Mouse (Mus musculus) spleen, embryonic (tissue): Measurements from ENCODE around the gene Prok1.

Experiments
- CTCF ChIA-PET: fragments of 350-600 bp; sonication (Branson Sonifier 250); formaldehyde crosslinking; loops from one replicate; lab custom pipeline; 2022; lab: Charles Lee

The Prok1 gene

GRCm38 (mm10) chr3:107188226-107188899 is 51.1 kb downstream of the Prok1 start:
- CTCF ChIA-PET, result no interaction called here

GRCm38 (mm10) chr3:107187022-107187421 is 52.5 kb downstream of the Prok1 start:
- CTCF ChIA-PET, result interaction anchor here (0.7 kb wide), 1 partner anchor 19 kb away, joined by 3 read pairs; no protein-coding TSS in a partner anchor

DNA sequence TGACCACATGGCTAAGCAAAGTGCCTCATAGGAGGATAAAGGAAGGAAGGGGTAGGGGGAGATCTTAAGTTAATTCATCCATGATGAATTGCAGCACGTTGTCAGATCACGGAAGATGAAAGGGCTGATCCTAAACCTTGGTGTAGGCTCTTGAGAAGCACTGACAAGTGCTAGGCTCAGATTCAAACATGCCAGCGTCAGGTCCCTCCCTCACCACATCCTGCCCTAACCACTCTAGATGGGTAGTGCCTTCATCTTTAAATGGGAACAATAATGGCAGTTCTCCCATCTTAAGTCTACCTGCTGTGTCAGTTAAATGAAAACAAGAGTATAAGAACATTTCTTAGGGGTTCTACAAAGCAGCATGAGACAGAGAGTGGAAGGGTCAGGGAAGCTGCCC is 53.9 kb downstream of the Prok1 start:
- CTCF ChIA-PET, result no interaction called here

DNA sequence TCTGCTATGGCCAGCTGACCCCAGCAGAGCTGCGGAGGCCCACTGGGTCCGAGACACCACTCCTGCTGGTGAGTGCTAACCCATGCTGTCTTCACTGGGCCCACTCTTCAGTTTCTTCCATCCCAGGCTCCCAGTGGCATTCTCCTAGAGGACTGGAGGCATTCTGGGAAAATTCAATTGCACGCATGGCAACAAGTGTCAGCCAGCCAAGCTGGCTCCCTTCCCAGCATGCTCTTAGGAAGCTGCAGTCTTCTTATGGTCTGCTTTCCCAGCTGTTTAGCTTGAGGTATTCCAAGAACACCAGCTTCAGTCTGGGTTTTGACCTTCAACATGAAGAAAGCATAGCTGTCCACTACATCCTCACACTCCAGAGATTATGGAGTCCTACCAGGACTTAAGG is 56.3 kb downstream of the Prok1 start:
- CTCF ChIA-PET, result no interaction called here
